Mouse (Mus musculus): ENCODE data around the gene Apoc4. TPM values are rescaled to one million over a fixed set of nuclear protein-coding genes. Genes with fewer than 3 reads are reported as not detected.
A peak's percentile ranks its signal among the peaks of the same experiment; 100 is the strongest.

Gene Apoc4
- 15.4 and 18.1 TPM in 2 replicates for polyA plus RNA-seq (2016; fragmentation: Nextera tagmentation; extraction: Ambion mirVana)

GRCm38 (mm10) chr7:19681202-19681694, at the start of gene Apoc4, which contains the start of gene Gm44805:
Gene Apoc4, minus strand, starts transcription at chr7:19681479.
Gene Gm44805, minus strand, starts transcription at chr7:19681423.
- no peak within 1 kb of the TSS for H3K4me2 ChIP-seq
- no peaks in the 10 kb centered on the region for H3K9me3 ChIP-seq (replicated peaks)
- no peak for ATAC-seq
- H3K27me3 ChIP-seq (replicated peaks), result no peaks in the 10 kb centered on the region
- no peak within 1 kb of the TSS for H3K9ac ChIP-seq
- no peaks in the 10 kb centered on the region for H3K36me3 ChIP-seq
- 53% methylated on average over 8 of the region's 8 CpGs for WGBS (ENCODE audit: insufficient replicate concordance)
- H3K27ac ChIP-seq, result peak within 1 kb of the TSS; percentile 61
- H3K4me1 ChIP-seq, result peaks cover 41% of the 10 kb centered on the region
- H3K4me3 ChIP-seq, result no peak within 1 kb of the TSS

- Histone ChIP-seq H3K27me3 (replicated peaks) (no peaks in the 10 kb centered on the region), H3K4me1 (peaks cover 14% of the 10 kb centered on the region), H3K36me3 (peaks cover 81% of the 10 kb centered on the region), H3K4me3 (no peak overlapping the region), H3K4me2 (no peak overlapping the region), H3K9ac (no peak overlapping the region), H3K27ac (no peak overlapping the region), H3K9me3 (replicated peaks) (no peaks in the 10 kb centered on the region)
- 77% methylated on average over 4 of the region's 4 CpGs for WGBS (ENCODE audit: insufficient replicate concordance)
- no peak for ATAC-seq
Measured at GRCm38 (mm10) chr7:19726541-19726940, 45.3 kb upstream of the Apoc4 start.

GRCm38 (mm10) chr7:19724167-19724566, 42.9 kb upstream of the Apoc4 start:
- no peak overlapping the region for H3K27ac ChIP-seq
- no peaks in the 10 kb centered on the region; the same call in 1 of the 2 replicates for H3K9me3 ChIP-seq (replicated peaks)
- 80% methylated on average over 12 of the region's 12 CpGs for WGBS (ENCODE audit: insufficient replicate concordance)
- H3K27me3 ChIP-seq (replicated peaks), result no peaks in the 10 kb centered on the region
- no peak overlapping the region for H3K4me2 ChIP-seq
- H3K4me3 ChIP-seq, result no peak overlapping the region
- peaks cover 14% of the 10 kb centered on the region for H3K4me1 ChIP-seq
- no peak for ATAC-seq
- peaks cover 79% of the 10 kb centered on the region for H3K36me3 ChIP-seq
- no peak overlapping the region for H3K9ac ChIP-seq

GRCm38 (mm10) chr7:19722754-19723195, 41.5 kb upstream of the Apoc4 start:
- no peak overlapping the region for H3K4me3 ChIP-seq
- peak; percentile 61; the same call in 1 of the 2 replicates for ATAC-seq
- peaks cover 71% of the 10 kb centered on the region for H3K36me3 ChIP-seq
- WGBS (ENCODE audit: insufficient replicate concordance), result 65% methylated on average over 6 of the region's 6 CpGs
- H3K27ac ChIP-seq, result no peak overlapping the region
- no peak overlapping the region for H3K4me2 ChIP-seq
- no peaks in the 10 kb centered on the region for H3K27me3 ChIP-seq (replicated peaks)
- peaks cover 14% of the 10 kb centered on the region for H3K4me1 ChIP-seq
- no peaks in the 10 kb centered on the region; the same call in 1 of the 2 replicates for H3K9me3 ChIP-seq (replicated peaks)
- H3K9ac ChIP-seq, result no peak overlapping the region

- peaks cover 41% of the 10 kb centered on the region for H3K36me3 ChIP-seq
- H3K4me3 ChIP-seq, result no peak overlapping the region
- WGBS (ENCODE audit: insufficient replicate concordance), result 71% methylated on average over 4 of the region's 4 CpGs
- no peaks in the 10 kb centered on the region for H3K27me3 ChIP-seq (replicated peaks)
- ATAC-seq, result no peak
- H3K4me1 ChIP-seq, result peaks cover 36% of the 10 kb centered on the region
- H3K9me3 ChIP-seq (replicated peaks), result no peaks in the 10 kb centered on the region; the same call in 1 of the 2 replicates
- no peak overlapping the region for H3K4me2 ChIP-seq
- H3K9ac ChIP-seq, result no peak overlapping the region
- H3K27ac ChIP-seq, result no peak overlapping the region
Measured at GRCm38 (mm10) chr7:19719200-19719599, 37.9 kb upstream of the Apoc4 start.

- H3K36me3 ChIP-seq, result peaks cover 45% of the 10 kb centered on the region
- peaks cover 41% of the 10 kb centered on the region for H3K4me1 ChIP-seq
- no peak overlapping the region for H3K4me2 ChIP-seq
- H3K27ac ChIP-seq, result no peak overlapping the region
- no peak for ATAC-seq
- H3K27me3 ChIP-seq (replicated peaks), result no peaks in the 10 kb centered on the region
- WGBS (ENCODE audit: insufficient replicate concordance), result 77% methylated on average over 5 of the region's 5 CpGs
- H3K9me3 ChIP-seq (replicated peaks), result no peaks in the 10 kb centered on the region; the same call in 1 of the 2 replicates
- no peak overlapping the region for H3K4me3 ChIP-seq
- H3K9ac ChIP-seq, result no peak overlapping the region
Measured at GRCm38 (mm10) chr7:19718297-19718952, 37.1 kb upstream of the Apoc4 start.

- Histone ChIP-seq H3K4me3 (no peak overlapping the region), H3K4me2 (0 out of 2 replicates have a peak overlapping the region, but pooled peaks have one; percentile 84), H3K27me3 (replicated peaks) (no peaks in the 10 kb centered on the region), H3K9ac (no peak overlapping the region), H3K4me1 (peaks cover 38% of the 10 kb centered on the region), H3K27ac (no peak overlapping the region), H3K36me3 (peaks cover 49% of the 10 kb centered on the region), H3K9me3 (replicated peaks) (no peaks in the 10 kb centered on the region; the same call in 1 of the 2 replicates)
- ATAC-seq, result no peak
- 54% methylated on average over 4 of the region's 4 CpGs for WGBS (ENCODE audit: insufficient replicate concordance)
Measured at GRCm38 (mm10) chr7:19717346-19717745, 36.1 kb upstream of the Apoc4 start.

GRCm38 (mm10) chr7:19716822-19717221, 35.5 kb upstream of the Apoc4 start:
- Histone ChIP-seq H3K9ac (peak overlapping the region; percentile 64), H3K4me2 (peak overlapping the region; percentile 84), H3K27ac (peak overlapping the region; percentile 90; the same call in 1 of the 2 replicates), H3K9me3 (replicated peaks) (no peaks in the 10 kb centered on the region; the same call in 1 of the 2 replicates), H3K27me3 (replicated peaks) (no peaks in the 10 kb centered on the region), H3K36me3 (peaks cover 54% of the 10 kb centered on the region), H3K4me3 (peak overlapping the region; percentile 62), H3K4me1 (peaks cover 37% of the 10 kb centered on the region)
- ATAC-seq, result no peak
- WGBS (ENCODE audit: insufficient replicate concordance), result 86% methylated on average over 2 of the region's 2 CpGs

GRCm38 (mm10) chr7:19716055-19716682, 34.9 kb upstream of the Apoc4 start:
- no peaks in the 10 kb centered on the region; the same call in 1 of the 2 replicates for H3K9me3 ChIP-seq (replicated peaks)
- peak overlapping the region; percentile 84 for H3K4me2 ChIP-seq
- WGBS (ENCODE audit: insufficient replicate concordance), result 6% methylated on average over 18 of the region's 18 CpGs
- H3K27me3 ChIP-seq (replicated peaks), result no peaks in the 10 kb centered on the region
- peaks cover 55% of the 10 kb centered on the region for H3K36me3 ChIP-seq
- H3K4me1 ChIP-seq, result peaks cover 37% of the 10 kb centered on the region
- peak overlapping the region; percentile 90 for H3K27ac ChIP-seq
- H3K4me3 ChIP-seq, result peak overlapping the region; percentile 62
- peak overlapping the region; percentile 64 for H3K9ac ChIP-seq
- ATAC-seq, result no peak

- peaks cover 37% of the 10 kb centered on the region for H3K4me1 ChIP-seq
- H3K36me3 ChIP-seq, result peaks cover 55% of the 10 kb centered on the region
- under 1% methylated on average over 58 of the region's 59 CpGs for WGBS (ENCODE audit: insufficient replicate concordance)
- peak within 1 kb of the TSS; percentile 90 for H3K27ac ChIP-seq
- H3K4me3 ChIP-seq, result peak within 1 kb of the TSS; percentile 98
- H3K9ac ChIP-seq, result peak within 1 kb of the TSS; percentile 89
- no peaks in the 10 kb centered on the region for H3K27me3 ChIP-seq (replicated peaks)
- no peaks in the 10 kb centered on the region for H3K9me3 ChIP-seq (replicated peaks)
- ATAC-seq, result peak; percentile 98
- H3K4me2 ChIP-seq, result peak within 1 kb of the TSS; percentile 96
Measured at GRCm38 (mm10) chr7:19715239-19716054, 34.2 kb upstream of the Apoc4 start, which contains the start of gene Tomm40. Gene Tomm40, minus strand, starts transcription at chr7:19715438.

GRCm38 (mm10) chr7:19714836-19715235, 33.6 kb upstream of the Apoc4 start:
- H3K4me2 ChIP-seq, result peak overlapping the region; percentile 96
- peaks cover 37% of the 10 kb centered on the region for H3K4me1 ChIP-seq
- under 1% methylated on average over 39 of the region's 39 CpGs for WGBS (ENCODE audit: insufficient replicate concordance)
- no peaks in the 10 kb centered on the region for H3K9me3 ChIP-seq (replicated peaks)
- peak overlapping the region; percentile 98 for H3K4me3 ChIP-seq
- no peaks in the 10 kb centered on the region for H3K27me3 ChIP-seq (replicated peaks)
- peak overlapping the region; percentile 80 for H3K27ac ChIP-seq
- H3K36me3 ChIP-seq, result peaks cover 57% of the 10 kb centered on the region
- no peak for ATAC-seq
- H3K9ac ChIP-seq, result peak overlapping the region; percentile 89
